Mouse (Mus musculus): ENCODE measurements around the gene Nfatc3. TPM values are rescaled to one million over a fixed set of nuclear protein-coding genes. Genes with fewer than 3 reads are reported as not detected.
A peak's percentile ranks its signal among the peaks of the same experiment; 100 is the strongest.

Nfatc3 gene
- polyA plus RNA-seq, 1 experiment from 2014 or later, result 6.9 TPM

- peaks cover 14% of the 10 kb centered on the region; the same call in 1 of the 2 replicates for H3K4me1 ChIP-seq (replicated peaks; ENCODE audit: control insufficient read depth, insufficient read depth, low read length)
- H3K4me3 ChIP-seq (ENCODE audit: low read depth, low read length), result peak overlapping the region; percentile 49
- 7% methylated on average over 22 of the region's 22 CpGs for WGBS
- no peaks in the 10 kb centered on the region for H3K9me3 ChIP-seq (ENCODE audit: control insufficient read depth, low read length)
- H3K4me2 ChIP-seq (ENCODE audit: low read length), result peak overlapping the region; percentile 85
- no peak for ATAC-seq (replicated peaks; ENCODE audit: low FRiP score, low TSS enrichment, low read depth)
- H3K36me3 ChIP-seq (ENCODE audit: control insufficient read depth, insufficient read depth, low read length), result peaks cover 8% of the 10 kb centered on the region
- peak overlapping the region; percentile 60 for H3K27ac ChIP-seq (ENCODE audit: low read depth)
- no peak for DNase-seq (ENCODE audit: low spot score)
- peak overlapping the region; percentile 53 for H3K9ac ChIP-seq (ENCODE audit: low read length)
- H3K27me3 ChIP-seq (replicated peaks; ENCODE audit: control insufficient read depth, insufficient read depth, low read length), result peaks cover 41% of the 10 kb centered on the region
Observed at GRCm38 (mm10) chr8:106137218-106137905, 78.7 kb downstream of the Nfatc3 start.

DNA sequence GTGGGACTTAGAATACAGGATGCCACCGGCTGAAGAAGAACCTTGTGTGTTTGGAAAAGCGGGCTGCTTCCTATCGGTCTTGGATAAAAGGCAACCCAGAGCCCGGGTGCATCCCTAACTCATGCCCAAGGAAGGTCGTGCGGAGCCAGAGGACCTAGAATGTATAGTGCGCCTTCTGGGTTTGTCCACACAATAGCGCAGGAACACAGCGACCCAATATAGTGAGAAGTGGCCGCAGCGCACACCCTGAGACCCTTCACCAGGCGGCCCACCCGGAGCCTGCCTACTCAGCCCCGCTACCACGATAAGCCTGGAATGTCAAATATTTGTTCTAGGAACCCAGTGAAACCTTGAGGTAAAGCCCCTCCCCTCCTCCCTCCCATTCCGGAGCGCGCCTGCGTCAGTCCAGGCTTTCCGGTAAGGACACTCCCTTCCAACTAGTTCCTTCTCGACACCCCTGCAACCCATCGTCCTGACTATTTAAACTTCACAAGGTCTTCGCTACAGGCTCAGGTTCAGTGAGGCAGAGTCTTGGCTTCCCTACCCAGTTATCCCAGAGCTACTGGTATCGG, 79.4 kb downstream of the Nfatc3 start:
- Histone ChIP-seq H3K4me3 (ENCODE audit: low read depth, low read length) (peak overlapping the region; percentile 49), H3K27me3 (replicated peaks; ENCODE audit: control insufficient read depth, insufficient read depth, low read length) (peaks cover 41% of the 10 kb centered on the region), H3K4me1 (replicated peaks; ENCODE audit: control insufficient read depth, insufficient read depth, low read length) (peaks cover 14% of the 10 kb centered on the region; the same call in 1 of the 2 replicates), H3K27ac (ENCODE audit: low read depth) (peak overlapping the region; percentile 60), H3K36me3 (ENCODE audit: control insufficient read depth, insufficient read depth, low read length) (0 out of 2 replicates have a peak, but pooled peaks cover 1% of the 10 kb centered on the region), H3K9ac (ENCODE audit: low read length) (peak overlapping the region; percentile 53), H3K4me2 (ENCODE audit: low read length) (peak overlapping the region; percentile 85), H3K9me3 (ENCODE audit: control insufficient read depth, low read length) (no peaks in the 10 kb centered on the region)
- peak; percentile 81 for DNase-seq (ENCODE audit: low spot score)
- 0 out of 2 replicates have a peak, but pooled peaks have one; percentile 9 for ATAC-seq (replicated peaks; ENCODE audit: low FRiP score, low TSS enrichment, low read depth)
- WGBS, result 1% methylated on average over 24 of the region's 24 CpGs

- H3K9me3 ChIP-seq (ENCODE audit: control insufficient read depth, low read length), result no peaks in the 10 kb centered on the region
- peak overlapping the region; percentile 52 for H3K27ac ChIP-seq (ENCODE audit: low read depth)
- no peaks in the 10 kb centered on the region for H3K36me3 ChIP-seq (ENCODE audit: control insufficient read depth, insufficient read depth, low read length)
- peaks cover 41% of the 10 kb centered on the region for H3K27me3 ChIP-seq (replicated peaks; ENCODE audit: control insufficient read depth, insufficient read depth, low read length)
- no peak for ATAC-seq (replicated peaks; ENCODE audit: low FRiP score, low TSS enrichment, low read depth)
- H3K9ac ChIP-seq (ENCODE audit: low read length), result peak overlapping the region; percentile 53
- peak overlapping the region; percentile 85 for H3K4me2 ChIP-seq (ENCODE audit: low read length)
- H3K4me1 ChIP-seq (replicated peaks; ENCODE audit: control insufficient read depth, insufficient read depth, low read length), result peaks cover 14% of the 10 kb centered on the region; the same call in 1 of the 2 replicates
- 12% methylated on average over 7 of the region's 7 CpGs for WGBS
- H3K4me3 ChIP-seq (ENCODE audit: low read depth, low read length), result peak overlapping the region; percentile 49
- no peak for DNase-seq (ENCODE audit: low spot score)
Observed at GRCm38 (mm10) chr8:106138616-106139015, 80.0 kb downstream of the Nfatc3 start.

DNA sequence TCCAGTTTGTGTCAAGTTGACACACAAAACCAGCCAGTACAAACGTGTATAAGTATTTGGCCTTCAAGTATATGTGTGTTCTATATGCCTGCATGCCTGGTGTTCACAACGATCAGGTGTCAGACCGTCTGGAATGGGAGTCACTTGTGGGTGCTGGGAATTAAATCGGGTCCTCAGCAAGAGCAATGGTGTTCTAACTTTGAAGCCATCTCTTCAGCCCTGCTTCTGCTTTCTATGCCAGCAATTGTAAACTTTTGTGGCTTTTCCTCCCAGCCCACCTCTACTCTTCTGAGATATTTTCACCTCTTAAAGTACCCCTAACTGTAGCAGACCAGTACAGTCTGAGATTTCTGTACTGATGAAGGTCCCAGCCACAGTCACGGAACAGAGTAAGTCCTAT, 81.6 kb downstream of the Nfatc3 start:
- no peak for ATAC-seq (replicated peaks; ENCODE audit: low FRiP score, low TSS enrichment, low read depth)
- peaks cover 14% of the 10 kb centered on the region; the same call in 1 of the 2 replicates for H3K4me1 ChIP-seq (replicated peaks; ENCODE audit: control insufficient read depth, insufficient read depth, low read length)
- 71% methylated on average over 5 of the region's 5 CpGs for WGBS
- no peak overlapping the region for H3K4me3 ChIP-seq (ENCODE audit: low read depth, low read length)
- H3K9me3 ChIP-seq (ENCODE audit: control insufficient read depth, low read length), result no peaks in the 10 kb centered on the region
- H3K4me2 ChIP-seq (ENCODE audit: low read length), result no peak overlapping the region
- no peaks in the 10 kb centered on the region for H3K36me3 ChIP-seq (ENCODE audit: control insufficient read depth, insufficient read depth, low read length)
- H3K27me3 ChIP-seq (replicated peaks; ENCODE audit: control insufficient read depth, insufficient read depth, low read length), result peaks cover 27% of the 10 kb centered on the region
- H3K27ac ChIP-seq (ENCODE audit: low read depth), result no peak overlapping the region
- DNase-seq (ENCODE audit: low spot score), result no peak
- H3K9ac ChIP-seq (ENCODE audit: low read length), result no peak overlapping the region

DNA sequence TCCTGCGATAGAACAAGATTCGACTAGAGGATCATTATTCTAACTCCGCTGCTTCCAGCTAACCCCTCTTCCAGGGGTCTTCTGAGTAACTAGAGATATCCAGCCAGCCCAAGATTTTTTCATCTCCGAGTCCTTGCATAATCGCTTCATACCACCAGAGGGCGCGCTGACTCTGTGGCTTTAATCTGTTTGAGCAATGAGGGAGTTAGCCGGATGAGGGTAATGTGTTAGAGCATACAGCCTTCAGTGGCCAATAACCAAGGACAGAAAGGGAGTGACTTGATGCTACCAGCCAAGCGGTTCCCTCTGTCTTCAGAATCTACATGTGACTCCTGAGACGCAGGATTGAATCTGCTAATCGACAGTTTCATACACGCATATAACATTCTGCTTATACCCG, 82.1 kb downstream of the Nfatc3 start:
- ATAC-seq (replicated peaks; ENCODE audit: low FRiP score, low TSS enrichment, low read depth) (no peak), DNase-seq (ENCODE audit: low spot score) (peak; percentile 96)
- H3K9ac ChIP-seq (ENCODE audit: low read length), result no peak overlapping the region
- H3K36me3 ChIP-seq (ENCODE audit: control insufficient read depth, insufficient read depth, low read length), result no peaks in the 10 kb centered on the region
- H3K27ac ChIP-seq (ENCODE audit: low read depth), result no peak overlapping the region
- no peak overlapping the region for H3K4me3 ChIP-seq (ENCODE audit: low read depth, low read length)
- WGBS, result 17% methylated on average over 13 of the region's 13 CpGs
- peaks cover 12% of the 10 kb centered on the region; the same call in 1 of the 2 replicates for H3K4me1 ChIP-seq (replicated peaks; ENCODE audit: control insufficient read depth, insufficient read depth, low read length)
- no peak overlapping the region for H3K4me2 ChIP-seq (ENCODE audit: low read length)
- no peaks in the 10 kb centered on the region for H3K9me3 ChIP-seq (ENCODE audit: control insufficient read depth, low read length)
- peaks cover 21% of the 10 kb centered on the region for H3K27me3 ChIP-seq (replicated peaks; ENCODE audit: control insufficient read depth, insufficient read depth, low read length)

GRCm38 (mm10) chr8:106145331-106145730, 86.7 kb downstream of the Nfatc3 start:
- H3K4me2 ChIP-seq (ENCODE audit: low read length), result no peak overlapping the region
- ATAC-seq (replicated peaks; ENCODE audit: low FRiP score, low TSS enrichment, low read depth) (no peak), DNase-seq (ENCODE audit: low spot score) (no peak)
- no peak overlapping the region for H3K4me3 ChIP-seq (ENCODE audit: low read depth, low read length)
- no peaks in the 10 kb centered on the region for H3K36me3 ChIP-seq (ENCODE audit: control insufficient read depth, insufficient read depth, low read length)
- no peaks in the 10 kb centered on the region for H3K4me1 ChIP-seq (replicated peaks; ENCODE audit: control insufficient read depth, insufficient read depth, low read length)
- H3K9me3 ChIP-seq (ENCODE audit: control insufficient read depth, low read length), result no peaks in the 10 kb centered on the region
- no peak overlapping the region for H3K27ac ChIP-seq (ENCODE audit: low read depth)
- H3K27me3 ChIP-seq (replicated peaks; ENCODE audit: control insufficient read depth, insufficient read depth, low read length), result no peaks in the 10 kb centered on the region
- 82% methylated on average over 2 of the region's 2 CpGs for WGBS
- no peak overlapping the region for H3K9ac ChIP-seq (ENCODE audit: low read length)

DNA sequence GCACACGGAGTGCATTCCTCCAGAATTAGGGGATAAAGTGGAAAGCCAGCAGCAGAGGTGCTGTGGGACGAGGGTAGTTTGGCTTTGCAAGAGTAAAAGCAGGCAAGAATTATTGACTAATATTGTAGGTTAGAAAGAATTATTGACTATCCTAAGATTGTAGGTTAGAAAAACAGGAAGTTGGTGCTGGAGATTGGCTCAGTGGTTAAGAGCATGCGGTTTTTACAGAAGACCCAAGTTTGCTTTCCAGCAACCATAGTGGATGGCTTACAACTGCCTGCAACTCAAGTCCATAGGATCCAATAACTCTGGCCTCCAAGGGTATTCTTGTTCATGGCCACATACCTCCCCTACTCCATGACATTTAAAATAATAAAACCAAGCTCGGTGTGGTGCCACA, 87.4 kb downstream of the Nfatc3 start:
- no peak for ATAC-seq (replicated peaks; ENCODE audit: low FRiP score, low TSS enrichment, low read depth)
- no peak for DNase-seq (ENCODE audit: low spot score)
- no peaks in the 10 kb centered on the region for H3K36me3 ChIP-seq (ENCODE audit: control insufficient read depth, insufficient read depth, low read length)
- no peak overlapping the region for H3K9ac ChIP-seq (ENCODE audit: low read length)
- no peak overlapping the region for H3K4me3 ChIP-seq (ENCODE audit: low read depth, low read length)
- WGBS, result 89% methylated on average over 4 of the region's 4 CpGs
- H3K27me3 ChIP-seq (replicated peaks; ENCODE audit: control insufficient read depth, insufficient read depth, low read length), result no peaks in the 10 kb centered on the region
- H3K9me3 ChIP-seq (ENCODE audit: control insufficient read depth, low read length), result no peaks in the 10 kb centered on the region
- H3K4me2 ChIP-seq (ENCODE audit: low read length), result no peak overlapping the region
- peaks cover 5% of the 10 kb centered on the region; the same call in 1 of the 2 replicates for H3K4me1 ChIP-seq (replicated peaks; ENCODE audit: control insufficient read depth, insufficient read depth, low read length)
- no peak overlapping the region for H3K27ac ChIP-seq (ENCODE audit: low read depth)

- no peak for ATAC-seq (replicated peaks; ENCODE audit: low FRiP score, low TSS enrichment, low read depth)
Observed at GRCm38 (mm10) chr8:106147868-106148565, 89.4 kb downstream of the Nfatc3 start.

More at GRCm38 (mm10) chr8:106147868-106148565, 89.4 kb downstream of the Nfatc3 start:
- H3K27me3 ChIP-seq (replicated peaks; ENCODE audit: control insufficient read depth, insufficient read depth, low read length), result no peaks in the 10 kb centered on the region
- H3K9ac ChIP-seq (ENCODE audit: low read length), result no peak overlapping the region
- no peaks in the 10 kb centered on the region for H3K9me3 ChIP-seq (ENCODE audit: control insufficient read depth, low read length)
- 80% methylated on average over 6 of the region's 6 CpGs for WGBS
- no peak for DNase-seq (ENCODE audit: low spot score)
- H3K4me2 ChIP-seq (ENCODE audit: low read length), result no peak overlapping the region
- no peaks in the 10 kb centered on the region for H3K36me3 ChIP-seq (ENCODE audit: control insufficient read depth, insufficient read depth, low read length)
- H3K4me3 ChIP-seq (ENCODE audit: low read depth, low read length), result no peak overlapping the region
- peaks cover 7% of the 10 kb centered on the region; the same call in 1 of the 2 replicates for H3K4me1 ChIP-seq (replicated peaks; ENCODE audit: control insufficient read depth, insufficient read depth, low read length)
- H3K27ac ChIP-seq (ENCODE audit: low read depth), result no peak overlapping the region
